19 mouse cellular contexts compared by ENCODE assay signal in the genomic region with DNA sequence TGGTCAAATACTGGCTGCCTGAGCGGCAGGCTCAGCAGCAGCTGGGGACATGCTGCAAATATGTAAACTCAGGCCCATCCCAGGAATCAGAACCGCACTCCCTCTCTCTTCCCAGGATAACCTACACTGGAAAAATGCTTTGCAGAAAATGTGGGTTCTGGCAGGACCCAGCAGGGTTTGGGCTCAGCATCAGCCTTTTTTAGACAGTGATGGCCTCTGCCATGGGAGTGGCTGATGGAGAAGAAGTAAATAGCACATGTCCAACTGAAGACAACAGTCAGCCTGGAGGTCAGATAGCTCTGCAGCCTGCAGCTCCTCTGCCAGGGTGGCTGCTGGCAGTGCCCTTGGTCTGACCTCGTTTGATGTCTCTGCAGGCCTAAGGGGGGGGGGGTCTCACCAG.
"Had no signal": no experiment of that assay in that cellular context is flagged by ENCODE, and none has a peak within 500 bp of the region (broad histone marks: within the 10 kb centered on the region; RNA-seq: fewer than 3 reads in every experiment).

No protein-coding gene starts in this region.

- H3K9ac ChIP-seq: liver, embryonic 12.5 days; liver, embryonic 14.5 days; lung, embryonic 14.5 days; midbrain, embryonic 12.5 days; midbrain, embryonic 15.5 days; neural tube, embryonic 13.5 days; neural tube, embryonic 15.5 days; stomach, embryonic 15.5 days had no signal

- H3K36me3 ChIP-seq: liver, embryonic 12.5 days; midbrain, embryonic 12.5 days; midbrain, embryonic 15.5 days; neural tube, embryonic 13.5 days; neural tube, embryonic 15.5 days; stomach, embryonic 15.5 days had no signal

- H3K27ac ChIP-seq: liver, embryonic 12.5 days; liver, embryonic 14.5 days; midbrain, embryonic 12.5 days; midbrain, embryonic 15.5 days; neural tube, embryonic 13.5 days; neural tube, embryonic 15.5 days; stomach, embryonic 15.5 days had no signal

- ATAC-seq: liver, embryonic 12.5 days; midbrain, embryonic 15.5 days had no signal

- DNase-seq: lung, adult 18-20 months; lung, embryonic 14.5 days; lung, postnatal 10 days; lung, postnatal 4 days; right cerebral cortex, adult 18-20 months; right cerebral cortex, postnatal 25 days; right cerebral cortex, postnatal 4 days; spleen, adult 18-20 months; thymus, adult 18-20 months; thymus, postnatal 14 days; thymus, postnatal 36 days had no signal

- H3K4me3 ChIP-seq: liver, embryonic 12.5 days; midbrain, embryonic 12.5 days; midbrain, embryonic 15.5 days; myocyte; neural tube, embryonic 13.5 days; neural tube, embryonic 15.5 days; stomach, embryonic 15.5 days had no signal

- H3K9me3 ChIP-seq: midbrain, embryonic 12.5 days; midbrain, embryonic 15.5 days; neural tube, embryonic 13.5 days; neural tube, embryonic 15.5 days; stomach, embryonic 15.5 days had no signal

- H3K4me1 ChIP-seq: liver, embryonic 12.5 days had no signal

- H3K27me3 ChIP-seq: liver, embryonic 12.5 days; midbrain, embryonic 12.5 days; midbrain, embryonic 15.5 days; neural tube, embryonic 13.5 days; neural tube, embryonic 15.5 days; stomach, embryonic 15.5 days had no signal

- H3K4me2 ChIP-seq: liver, embryonic 12.5 days; lung, embryonic 14.5 days; midbrain, embryonic 12.5 days; midbrain, embryonic 15.5 days; neural tube, embryonic 13.5 days; neural tube, embryonic 15.5 days; stomach, embryonic 15.5 days had no signal
